Mouse (Mus musculus) heart, postnatal 0 days (tissue): Measurements from ENCODE around the gene Ccdc9. TPM values are rescaled to one million over a fixed set of nuclear protein-coding genes. Genes with fewer than 3 reads are reported as not detected.

Experiments used
- ATAC-seq: fragments of 200-750 bp; cut with Nextera tagmentation; 2 replicates; pipeline ENCODE4 v1.8.0; 2017; ENCODE audit warnings: low read depth, moderate number of reproducible peaks, moderate library complexity; ENCODE audit not compliant: insufficient read depth
- DNase-seq: peaks from one replicate; pipeline ENCODE4 v3.0.0-alpha.2; 2016; ENCODE audit warnings: low spot score
- H3K27ac ChIP-seq: fragments of 300-500 bp; sonication (generic); 2 replicates; pipeline ENCODE4 v1.5.1; 2014; ENCODE audit warnings: low read depth, mild to moderate bottlenecking
- H3K27me3 ChIP-seq: fragments of 300-500 bp; sonication (generic); 2 replicates; pipeline ENCODE4 v1.6.1; 2014; ENCODE audit warnings: low read length, mixed read lengths; ENCODE audit not compliant: control insufficient read depth, insufficient read depth
- H3K36me3 ChIP-seq: fragments of 300-500 bp; sonication (generic); replicated peaks from 2 replicates; pipeline ENCODE4 v1.6.1; 2014; ENCODE audit warnings: low read length, mixed read lengths; ENCODE audit not compliant: control insufficient read depth, insufficient read depth
- H3K4me1 ChIP-seq: fragments of 300-500 bp; sonication (generic); 2 replicates; pipeline ENCODE4 v1.6.1; 2014; ENCODE audit warnings: antibody characterized with exemption; ENCODE audit not compliant: control insufficient read depth, insufficient read depth
- H3K4me2 ChIP-seq: fragments of 300-500 bp; sonication (generic); 2 replicates; pipeline ENCODE4 v1.6.1; 2014; ENCODE audit warnings: low read depth, mild to moderate bottlenecking, low read length, moderate library complexity
- H3K4me3 ChIP-seq: fragments of 300-500 bp; sonication (generic); 2 replicates; pipeline ENCODE4 v1.5.1; 2014; ENCODE audit warnings: low read depth, low read length
- H3K9ac ChIP-seq: fragments of 300-500 bp; sonication (generic); replicated peaks from 2 replicates; pipeline ENCODE4 v1.6.1; 2014; ENCODE audit warnings: low read depth, low read length, mixed read lengths
- H3K9me3 ChIP-seq: fragments of 300-500 bp; sonication (generic); replicated peaks from 2 replicates; pipeline ENCODE4 v1.6.1; 2016; ENCODE audit warnings: low read length; ENCODE audit not compliant: control insufficient read depth
- CTCF ChIP-seq: IDR thresholded peaks from 2 replicates; pipeline ENCODE4 v1.5.1; 2016; ENCODE audit warnings: antibody characterized with exemption, control low read depth, low read depth
- EP300 ChIP-seq: IDR thresholded peaks from 2 replicates; pipeline ENCODE4 v1.6.1; 2016; ENCODE audit warnings: antibody characterized with exemption, low read depth
- WGBS: fragments of 180-500 bp; shearing (Covaris S2); extraction: QIAGEN DNeasy Blood & Tissue Kit; methylation state at CpG from one replicate; pipeline ENCODE4 v1.1.7; 2014; 5-methylcytosine and 5-hydroxymethylcytosine counted together
- polyA plus RNA-seq: library from polyadenylated mRNA; unstranded; fragments of >200 nt; fragmentation: Nextera tagmentation; extraction: Ambion mirVana; gene quantifications from 2 replicates; pipeline ENCODE4 v1.2.1, GENCODE M21; 2015
- total RNA-seq: library from RNA; depleted of rRNA; stranded (reverse); fragments of >200 nt; gene quantifications from 2 replicates; pipeline ENCODE4 v1.2.3, GENCODE M21; 2014; ENCODE audit warnings: low replicate concordance

Gene Ccdc9
- total and polyA plus RNA-seq, 2 experiments from 2014 or later, result 4.7 to 5.7 TPM

DNA sequence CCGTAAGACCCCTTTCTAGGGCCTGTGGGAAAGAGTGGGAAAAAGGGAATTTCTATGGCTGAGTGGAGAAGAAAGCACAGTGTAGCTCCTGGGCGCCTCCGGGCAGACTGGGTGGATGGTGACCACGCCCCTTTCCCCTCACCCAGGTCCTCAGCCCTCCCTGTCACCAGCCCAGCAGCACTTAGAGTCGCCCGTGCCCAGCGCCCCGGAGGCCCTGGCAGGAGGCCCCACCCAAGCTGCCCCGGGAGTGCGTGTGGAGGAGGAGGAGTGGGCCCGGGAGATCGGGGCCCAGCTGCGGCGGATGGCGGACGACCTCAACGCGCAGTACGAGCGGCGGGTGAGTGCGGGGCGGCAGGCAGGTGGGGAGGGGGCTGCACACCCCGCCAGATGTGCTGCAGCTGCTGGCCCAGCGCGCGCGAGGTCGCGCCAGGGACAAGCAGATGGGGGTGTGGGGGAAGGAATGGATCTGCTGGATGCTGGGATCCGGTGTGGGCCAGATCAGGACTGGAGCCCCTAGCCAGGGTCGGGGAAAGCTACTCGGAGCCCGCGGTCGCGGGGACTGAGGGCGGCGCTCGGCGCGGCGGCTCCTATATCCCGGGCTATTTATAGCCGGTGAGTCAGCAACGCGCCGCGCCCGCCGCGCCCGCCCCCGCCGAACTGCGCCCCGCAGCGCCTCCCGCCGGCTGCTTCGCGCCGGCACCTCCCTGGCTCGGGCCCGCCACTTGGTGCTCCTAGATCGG is 27.1 kb upstream of the Ccdc9 start:
- Histone ChIP-seq H3K9me3 (no peaks in the 10 kb centered on the region), H3K4me3 (peak overlapping the region; percentile 75), H3K27ac (peak overlapping the region; percentile 99), H3K36me3 (peaks cover 11% of the 10 kb centered on the region), H3K4me2 (peak overlapping the region; percentile 82), H3K27me3 (no peaks in the 10 kb centered on the region), H3K4me1 (peaks cover 7% of the 10 kb centered on the region; the same call in 1 of the 2 replicates), H3K9ac (peak overlapping the region; percentile 75)
- peak; percentile 25 for TF ChIP-seq CTCF
- TF ChIP-seq EP300, result peak; percentile 56
- 2% methylated on average over 52 of the region's 66 CpGs for WGBS
- ATAC-seq, result peak; percentile 78
- DNase-seq, result peak; percentile 88

DNA sequence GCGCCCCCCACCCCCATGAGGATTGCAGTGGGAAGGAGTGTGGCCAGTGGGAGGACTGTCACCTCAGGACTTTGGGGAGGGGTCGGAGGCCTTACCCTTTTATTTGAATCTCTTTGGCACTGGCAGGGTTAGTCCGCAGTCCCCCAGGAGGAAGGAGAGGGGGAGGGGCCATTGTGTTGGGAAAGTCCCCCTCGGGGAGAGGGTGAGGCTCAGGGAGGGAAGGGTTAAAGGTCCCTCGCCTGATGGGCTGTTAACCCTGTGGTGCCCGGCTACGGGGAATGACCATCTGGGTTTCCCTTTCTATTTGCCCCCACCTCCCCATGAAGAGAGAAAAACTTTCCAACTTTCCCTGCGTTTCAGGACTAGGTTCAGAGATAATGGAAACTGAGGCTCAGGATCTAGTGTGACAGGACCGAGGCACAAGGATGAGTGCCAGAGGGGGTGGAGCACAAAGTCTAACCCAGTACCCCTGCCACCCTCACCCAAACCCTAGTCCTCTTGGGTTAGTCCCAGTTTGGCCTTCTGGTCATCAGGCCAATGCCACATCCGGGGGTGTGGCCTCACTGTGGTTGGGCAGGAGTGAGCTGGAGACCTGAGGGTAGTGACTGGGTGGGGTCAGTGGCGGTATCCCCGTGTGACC is 26.2 kb upstream of the Ccdc9 start:
- TF ChIP-seq EP300 (peak; percentile 33; the same call in 1 of the 2 replicates), CTCF (no peak)
- H3K27me3 ChIP-seq, result no peaks in the 10 kb centered on the region

GRCm38 (mm10) chr7:16312011-16312671 is 25.5 kb upstream of the Ccdc9 start:
- DNase-seq (no peak), ATAC-seq (peak; percentile 15)
- Histone ChIP-seq H3K4me1 (peaks cover 7% of the 10 kb centered on the region; the same call in 1 of the 2 replicates), H3K9ac (peak overlapping the region; percentile 82), H3K36me3 (peaks cover 7% of the 10 kb centered on the region), H3K27ac (peak overlapping the region; percentile 99), H3K4me2 (peak overlapping the region; percentile 82), H3K27me3 (no peaks in the 10 kb centered on the region), H3K4me3 (peak overlapping the region; percentile 75), H3K9me3 (no peaks in the 10 kb centered on the region)
- whole genome bisulfite sequencing, result under 1% methylated on average over 45 of the region's 49 CpGs
- TF ChIP-seq EP300 (no peak), CTCF (no peak)

More for the DNA sequence above, 26.2 kb upstream of the Ccdc9 start:
- DNase-seq (peak; percentile 82), ATAC-seq (peak; percentile 40)
- H3K4me2 ChIP-seq, result peak overlapping the region; percentile 82
- peaks cover 11% of the 10 kb centered on the region for H3K36me3 ChIP-seq
- peak overlapping the region; percentile 82 for H3K9ac ChIP-seq
- H3K9me3 ChIP-seq, result no peaks in the 10 kb centered on the region
- H3K4me3 ChIP-seq, result peak overlapping the region; percentile 75
- under 1% methylated on average over 12 of the region's 12 CpGs for WGBS
- H3K4me1 ChIP-seq, result peaks cover 7% of the 10 kb centered on the region; the same call in 1 of the 2 replicates
- H3K27ac ChIP-seq, result peak overlapping the region; percentile 99

DNA sequence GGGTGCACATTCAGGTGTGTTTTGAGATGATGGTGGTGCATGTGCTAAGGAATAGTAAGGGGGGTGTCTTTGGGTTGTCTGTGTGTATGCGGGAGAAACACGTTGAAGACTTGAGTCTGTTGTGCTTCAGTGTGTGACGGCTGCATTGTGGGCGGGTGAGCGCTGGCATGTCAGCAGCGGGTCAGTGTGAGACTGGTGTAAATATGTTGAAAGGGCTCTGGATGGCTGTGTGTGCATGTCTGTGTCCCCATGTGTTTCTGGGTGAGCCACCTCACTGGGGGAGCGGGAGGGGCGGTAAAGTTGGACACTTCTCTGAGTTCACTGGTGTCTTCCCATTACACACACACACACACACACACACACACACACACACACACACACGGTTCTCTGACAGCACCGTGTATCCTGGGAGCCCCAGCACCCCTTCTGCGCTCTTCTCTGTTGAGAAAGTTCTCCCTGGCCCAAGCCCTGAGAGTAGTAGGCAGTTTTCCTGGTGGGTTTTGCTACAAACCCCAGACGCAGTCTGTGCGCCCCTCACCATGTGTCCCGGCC is 24.9 kb upstream of the Ccdc9 start:
- no peaks in the 10 kb centered on the region for H3K9me3 ChIP-seq
- H3K4me3 ChIP-seq, result peak overlapping the region; percentile 75
- no peaks in the 10 kb centered on the region for H3K27me3 ChIP-seq
- under 1% methylated on average over 14 of the region's 14 CpGs for WGBS
- peaks cover 7% of the 10 kb centered on the region; the same call in 1 of the 2 replicates for H3K4me1 ChIP-seq
- peak overlapping the region; percentile 82 for H3K4me2 ChIP-seq
- TF ChIP-seq CTCF (no peak), EP300 (no peak)
- peak overlapping the region; percentile 82 for H3K9ac ChIP-seq
- ATAC-seq (no peak), DNase-seq (no peak)
- H3K36me3 ChIP-seq, result 0 out of 2 replicates have a peak, but pooled peaks cover under 1% of the 10 kb centered on the region
- H3K27ac ChIP-seq, result peak overlapping the region; percentile 99
